Mouse (Mus musculus): ENCODE measurements at regions not wholly inside any gene's neighbourhood (a gene's known extent, or its start where the extent isn't known, plus 50 kb on each side); places are given as distances from the start of the nearest gene placed in this dataset.
A peak's percentile ranks its signal among the peaks of the same experiment; 100 is the strongest.

- Histone ChIP-seq H3K9me3 (ENCODE audit: control insufficient read depth, low read length) (no peaks in the 10 kb centered on the region), H3K4me2 (ENCODE audit: low read length) (peak overlapping the region; percentile 16; the same call in 1 of the 2 replicates), H3K36me3 (ENCODE audit: control insufficient read depth, insufficient read depth, low read length) (no peaks in the 10 kb centered on the region), H3K27ac (replicated peaks in 1 of 2; ENCODE audit: control insufficient read depth in 1 of 2, insufficient read depth in 1 of 2, low read depth in 2 of 2, low read length in 2 of 2) (peak overlapping the region in 1 of 2 experiments; percentile 22; a peak in 1 of 4 replicates), H3K4me3 (ENCODE audit: control insufficient read depth in 1 of 2, insufficient read depth in 1 of 2, low read depth in 1 of 2, low read length in 2 of 2) (no peak overlapping the region), H3K27me3 (ENCODE audit: control insufficient read depth, insufficient read depth, low read length) (no peaks in the 10 kb centered on the region), H3K4me1 (ENCODE audit: control insufficient read depth in 2 of 2, insufficient read depth in 2 of 2, low read length in 2 of 2) (peaks cover 8 to 11% of the 10 kb centered on the region in 2 experiments), H3K9ac (ENCODE audit: low read length) (no peak overlapping the region)
- ATAC-seq (ENCODE audit: insufficient number of reproducible peaks, insufficient read depth, low FRiP score, low read depth): peak; percentile 64; the same call in 1 of the 2 replicates
- 40% methylated on average over 20 of the region's 20 CpGs for WGBS
These were observed 338.3 kb upstream of the Rgma start for GRCm38 (mm10) chr7:73036801-73037555.

- H3K27me3 ChIP-seq (ENCODE audit: control insufficient read depth, insufficient read depth, low read length): no peaks in the 10 kb centered on the region
- no peak overlapping the region for H3K9ac ChIP-seq (ENCODE audit: low read length)
- peaks cover 8 to 11% of the 10 kb centered on the region in 2 experiments for H3K4me1 ChIP-seq (ENCODE audit: control insufficient read depth in 2 of 2, insufficient read depth in 2 of 2, low read length in 2 of 2)
- WGBS: 89% methylated on average over 9 of the region's 9 CpGs
- H3K36me3 ChIP-seq (ENCODE audit: control insufficient read depth, insufficient read depth, low read length): no peaks in the 10 kb centered on the region
- H3K4me3 ChIP-seq (ENCODE audit: control insufficient read depth in 1 of 2, insufficient read depth in 1 of 2, low read depth in 1 of 2, low read length in 2 of 2): no peak overlapping the region
- no peak for ATAC-seq (ENCODE audit: insufficient number of reproducible peaks, insufficient read depth, low FRiP score, low read depth)
- H3K9me3 ChIP-seq (ENCODE audit: control insufficient read depth, low read length): no peaks in the 10 kb centered on the region
- H3K27ac ChIP-seq (replicated peaks in 1 of 2; ENCODE audit: control insufficient read depth in 1 of 2, insufficient read depth in 1 of 2, low read depth in 2 of 2, low read length in 2 of 2): no peak overlapping the region
- H3K4me2 ChIP-seq (ENCODE audit: low read length): no peak overlapping the region
These were observed 337.7 kb upstream of the Rgma start for GRCm38 (mm10) chr7:73037638-73038037.

GRCm38 (mm10) chr7:73039921-73040320 lies 335.4 kb upstream of the Rgma start:
- no peaks in the 10 kb centered on the region for H3K9me3 ChIP-seq (ENCODE audit: control insufficient read depth, low read length)
- ATAC-seq (ENCODE audit: insufficient number of reproducible peaks, insufficient read depth, low FRiP score, low read depth): no peak
- no peaks in the 10 kb centered on the region for H3K36me3 ChIP-seq (ENCODE audit: control insufficient read depth, insufficient read depth, low read length)
- peaks cover 8 to 11% of the 10 kb centered on the region in 2 experiments for H3K4me1 ChIP-seq (ENCODE audit: control insufficient read depth in 2 of 2, insufficient read depth in 2 of 2, low read length in 2 of 2)
- H3K9ac ChIP-seq (ENCODE audit: low read length): no peak overlapping the region
- H3K27me3 ChIP-seq (ENCODE audit: control insufficient read depth, insufficient read depth, low read length): no peaks in the 10 kb centered on the region
- no peak overlapping the region for H3K4me2 ChIP-seq (ENCODE audit: low read length)
- 80% methylated on average over 4 of the region's 4 CpGs for WGBS
- H3K4me3 ChIP-seq (ENCODE audit: control insufficient read depth in 1 of 2, insufficient read depth in 1 of 2, low read depth in 1 of 2, low read length in 2 of 2): no peak overlapping the region
- no peak overlapping the region for H3K27ac ChIP-seq (replicated peaks in 1 of 2; ENCODE audit: control insufficient read depth in 1 of 2, insufficient read depth in 1 of 2, low read depth in 2 of 2, low read length in 2 of 2)

GRCm38 (mm10) chr7:73044316-73044715 lies 331.0 kb upstream of the Rgma start:
- WGBS: 69% methylated on average over 3 of the region's 3 CpGs
- H3K36me3 ChIP-seq (ENCODE audit: control insufficient read depth, insufficient read depth, low read length): no peaks in the 10 kb centered on the region
- ATAC-seq (ENCODE audit: insufficient number of reproducible peaks, insufficient read depth, low FRiP score, low read depth): no peak

GRCm38 (mm10) chr7:73055891-73056290 lies 319.4 kb upstream of the Rgma start:
- H3K9me3 ChIP-seq (ENCODE audit: control insufficient read depth, low read length): no peaks in the 10 kb centered on the region
- no peak for ATAC-seq (ENCODE audit: insufficient number of reproducible peaks, insufficient read depth, low FRiP score, low read depth)
- H3K4me2 ChIP-seq (ENCODE audit: low read length): no peak overlapping the region
- H3K27ac ChIP-seq (replicated peaks in 1 of 2; ENCODE audit: control insufficient read depth in 1 of 2, insufficient read depth in 1 of 2, low read depth in 2 of 2, low read length in 2 of 2): no peak overlapping the region
- H3K4me1 ChIP-seq (ENCODE audit: control insufficient read depth in 2 of 2, insufficient read depth in 2 of 2, low read length in 2 of 2): no peaks in the 10 kb centered on the region
- no peaks in the 10 kb centered on the region for H3K36me3 ChIP-seq (ENCODE audit: control insufficient read depth, insufficient read depth, low read length)
- H3K9ac ChIP-seq (ENCODE audit: low read length): no peak overlapping the region
- H3K27me3 ChIP-seq (ENCODE audit: control insufficient read depth, insufficient read depth, low read length): peaks cover 5% of the 10 kb centered on the region; the same call in 1 of the 2 replicates
- H3K4me3 ChIP-seq (ENCODE audit: control insufficient read depth in 1 of 2, insufficient read depth in 1 of 2, low read depth in 1 of 2, low read length in 2 of 2): no peak overlapping the region
- WGBS: 72% methylated on average over 2 of the region's 2 CpGs

More at GRCm38 (mm10) chr7:73044316-73044715, 331.0 kb upstream of the Rgma start:
- H3K9me3 ChIP-seq (ENCODE audit: control insufficient read depth, low read length): no peaks in the 10 kb centered on the region
- no peak overlapping the region for H3K9ac ChIP-seq (ENCODE audit: low read length)
- no peaks in the 10 kb centered on the region for H3K4me1 ChIP-seq (ENCODE audit: control insufficient read depth in 2 of 2, insufficient read depth in 2 of 2, low read length in 2 of 2)
- H3K4me3 ChIP-seq (ENCODE audit: control insufficient read depth in 1 of 2, insufficient read depth in 1 of 2, low read depth in 1 of 2, low read length in 2 of 2): no peak overlapping the region
- H3K4me2 ChIP-seq (ENCODE audit: low read length): no peak overlapping the region
- no peak overlapping the region for H3K27ac ChIP-seq (replicated peaks in 1 of 2; ENCODE audit: control insufficient read depth in 1 of 2, insufficient read depth in 1 of 2, low read depth in 2 of 2, low read length in 2 of 2)
- no peaks in the 10 kb centered on the region for H3K27me3 ChIP-seq (ENCODE audit: control insufficient read depth, insufficient read depth, low read length)

- Histone ChIP-seq H3K9ac (ENCODE audit: low read length) (no peak overlapping the region), H3K4me3 (ENCODE audit: control insufficient read depth in 1 of 2, insufficient read depth in 1 of 2, low read depth in 1 of 2, low read length in 2 of 2) (no peak overlapping the region), H3K36me3 (ENCODE audit: control insufficient read depth, insufficient read depth, low read length) (no peaks in the 10 kb centered on the region), H3K9me3 (ENCODE audit: control insufficient read depth, low read length) (no peaks in the 10 kb centered on the region), H3K4me2 (ENCODE audit: low read length) (no peak overlapping the region), H3K27me3 (ENCODE audit: control insufficient read depth, insufficient read depth, low read length) (peaks cover 51% of the 10 kb centered on the region), H3K4me1 (ENCODE audit: control insufficient read depth in 2 of 2, insufficient read depth in 2 of 2, low read length in 2 of 2) (no peaks in the 10 kb centered on the region), H3K27ac (replicated peaks in 1 of 2; ENCODE audit: control insufficient read depth in 1 of 2, insufficient read depth in 1 of 2, low read depth in 2 of 2, low read length in 2 of 2) (no peak overlapping the region)
- WGBS: 84% methylated on average over 3 of the region's 3 CpGs
- no peak for ATAC-seq (ENCODE audit: insufficient number of reproducible peaks, insufficient read depth, low FRiP score, low read depth)
These were observed 311.8 kb upstream of the Rgma start for GRCm38 (mm10) chr7:73063556-73063955.

GRCm38 (mm10) chr7:73068534-73068933 lies 306.8 kb upstream of the Rgma start:
- Histone ChIP-seq H3K9me3 (ENCODE audit: control insufficient read depth, low read length) (peaks cover 5% of the 10 kb centered on the region; the same call in 1 of the 2 replicates), H3K36me3 (ENCODE audit: control insufficient read depth, insufficient read depth, low read length) (no peaks in the 10 kb centered on the region), H3K4me1 (ENCODE audit: control insufficient read depth in 2 of 2, insufficient read depth in 2 of 2, low read length in 2 of 2) (peaks cover 3 to 9% of the 10 kb centered on the region in 2 experiments; a peak in 2 of 4 replicates), H3K9ac (ENCODE audit: low read length) (no peak overlapping the region), H3K4me3 (ENCODE audit: control insufficient read depth in 1 of 2, insufficient read depth in 1 of 2, low read depth in 1 of 2, low read length in 2 of 2) (no peak overlapping the region), H3K27me3 (ENCODE audit: control insufficient read depth, insufficient read depth, low read length) (peaks cover 67% of the 10 kb centered on the region), H3K27ac (replicated peaks in 1 of 2; ENCODE audit: control insufficient read depth in 1 of 2, insufficient read depth in 1 of 2, low read depth in 2 of 2, low read length in 2 of 2) (no peak overlapping the region), H3K4me2 (ENCODE audit: low read length) (no peak overlapping the region)
- ATAC-seq (ENCODE audit: insufficient number of reproducible peaks, insufficient read depth, low FRiP score, low read depth): no peak
- 40% methylated on average over 1 of the region's 1 CpGs for WGBS

Data from heart, embryonic 14.5 days (tissue).